Mouse (Mus musculus): ENCODE results near the gene Cyp4f13.

Cyp4f13 gene

GRCm38 (mm10) chr17:32904414-32904813, 42.8 kb downstream of the Cyp4f13 start:
- peak; percentile 15 to 21 for DNase-seq

- DNase-seq: no peak
Observed at GRCm38 (mm10) chr17:32901751-32902525, 45.3 kb downstream of the Cyp4f13 start.

DNA sequence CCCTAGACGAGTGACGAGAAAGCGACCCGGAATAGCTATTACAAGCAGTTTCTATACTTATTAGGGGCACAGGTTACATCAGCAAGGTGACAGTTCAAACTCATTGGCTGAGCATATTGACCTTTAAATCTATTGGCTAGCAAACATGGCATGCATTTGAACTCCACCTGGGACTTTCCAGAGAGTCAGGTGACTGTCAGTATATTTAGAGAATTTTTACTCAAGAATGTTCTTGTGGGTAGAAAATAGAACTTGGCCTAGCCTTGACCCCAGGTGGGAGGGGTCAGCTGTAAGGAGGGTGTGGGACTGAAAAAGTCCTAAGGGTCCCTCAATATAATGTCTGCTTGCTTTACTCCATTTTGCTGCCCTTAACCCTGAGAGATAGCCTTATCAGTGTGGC, 51.8 kb downstream of the Cyp4f13 start:
- DNase-seq: peak; percentile 64 to 65

DNA sequence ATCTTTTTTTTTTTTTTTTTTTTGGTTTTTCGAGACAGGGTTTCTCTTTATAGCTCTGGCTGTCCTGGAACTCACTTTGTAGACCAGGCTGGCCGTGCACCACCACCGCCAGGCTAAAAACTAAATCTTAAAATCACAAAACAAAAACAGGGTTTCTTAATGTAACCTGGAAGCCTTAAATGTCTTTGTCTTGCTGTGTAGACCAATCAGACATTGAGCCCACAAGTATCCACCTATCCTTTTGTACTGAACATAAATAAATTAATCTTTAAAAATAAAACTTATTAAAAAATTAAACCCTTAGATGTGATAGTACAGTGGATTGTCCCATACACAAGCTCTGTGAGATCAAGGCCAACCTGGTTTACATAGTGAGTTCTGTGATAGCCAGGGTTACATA, 53.3 kb downstream of the Cyp4f13 start:
- no peak for DNase-seq

GRCm38 (mm10) chr17:32891239-32892180, 55.7 kb downstream of the Cyp4f13 start, which contains the start of gene Zfp870:
Zfp870 (minus strand) TSS chr17:32891642.
- peak; percentile 83 to 84 for DNase-seq

- no peak for DNase-seq
Observed at GRCm38 (mm10) chr17:32890852-32891238, 56.4 kb downstream of the Cyp4f13 start.

DNA sequence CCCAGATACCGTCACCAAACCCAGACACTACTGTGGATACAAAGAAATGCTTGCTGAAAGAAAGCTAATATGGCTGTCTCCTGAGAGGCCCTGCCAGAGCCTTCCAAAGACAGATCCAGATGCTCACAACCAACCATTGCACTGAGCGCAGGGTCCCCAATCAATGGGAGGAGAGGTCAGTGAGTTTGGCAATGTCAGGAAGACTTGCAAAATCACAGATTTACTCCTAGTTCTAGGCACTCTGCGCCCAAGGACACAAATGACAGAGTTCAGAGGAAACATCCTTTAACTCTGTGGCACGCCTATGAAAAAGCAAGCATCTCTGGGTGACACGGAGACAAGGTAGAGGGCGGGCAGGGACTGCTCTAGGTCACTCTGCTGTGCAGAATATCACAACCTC, 57.6 kb downstream of the Cyp4f13 start:
- no peak for DNase-seq

DNA sequence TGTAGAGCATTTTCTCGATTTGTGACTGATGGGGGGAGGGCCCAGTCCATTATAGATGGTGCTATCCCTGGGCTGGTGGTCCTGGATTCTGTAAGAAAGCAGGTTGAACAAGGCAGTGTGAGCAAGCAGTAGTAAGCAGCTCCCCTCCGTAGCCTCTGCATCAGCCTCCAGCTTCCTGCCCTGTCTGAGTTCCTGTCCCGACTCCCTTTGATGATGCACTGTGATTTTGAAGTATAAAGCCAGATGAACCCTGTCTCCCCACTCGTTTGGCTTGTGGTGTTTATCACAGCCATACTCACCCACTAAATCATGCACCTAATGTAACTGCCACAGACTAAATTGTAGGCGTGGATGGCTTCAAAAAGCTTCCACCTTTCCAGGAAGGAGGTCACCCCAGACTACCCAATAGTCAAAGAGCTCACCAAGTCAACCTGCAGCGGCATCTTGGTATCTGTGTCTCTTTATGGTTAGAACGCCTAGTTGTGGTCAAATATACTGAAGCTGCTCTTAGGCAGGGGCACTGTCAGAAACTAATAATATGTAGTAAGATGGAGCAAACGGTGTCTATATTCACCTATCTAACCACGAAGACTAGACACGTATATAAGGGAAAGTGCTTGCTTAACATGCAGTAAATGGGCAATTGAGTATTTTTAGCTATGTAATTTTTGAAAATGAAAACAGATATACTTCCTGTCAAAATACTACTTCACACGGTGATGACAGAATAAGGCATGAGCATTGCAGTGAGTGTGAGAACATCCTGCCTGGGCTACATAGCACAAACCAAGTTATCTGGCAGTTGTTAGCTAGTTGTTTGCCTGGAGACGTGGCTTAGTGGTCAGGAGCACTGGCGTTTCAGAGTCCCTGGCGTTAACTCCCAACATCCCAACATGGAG, 66.6 kb downstream of the Cyp4f13 start:
- DNase-seq: no peak

GRCm38 (mm10) chr17:32878773-32879172, 68.4 kb downstream of the Cyp4f13 start:
- no peak for DNase-seq

DNA sequence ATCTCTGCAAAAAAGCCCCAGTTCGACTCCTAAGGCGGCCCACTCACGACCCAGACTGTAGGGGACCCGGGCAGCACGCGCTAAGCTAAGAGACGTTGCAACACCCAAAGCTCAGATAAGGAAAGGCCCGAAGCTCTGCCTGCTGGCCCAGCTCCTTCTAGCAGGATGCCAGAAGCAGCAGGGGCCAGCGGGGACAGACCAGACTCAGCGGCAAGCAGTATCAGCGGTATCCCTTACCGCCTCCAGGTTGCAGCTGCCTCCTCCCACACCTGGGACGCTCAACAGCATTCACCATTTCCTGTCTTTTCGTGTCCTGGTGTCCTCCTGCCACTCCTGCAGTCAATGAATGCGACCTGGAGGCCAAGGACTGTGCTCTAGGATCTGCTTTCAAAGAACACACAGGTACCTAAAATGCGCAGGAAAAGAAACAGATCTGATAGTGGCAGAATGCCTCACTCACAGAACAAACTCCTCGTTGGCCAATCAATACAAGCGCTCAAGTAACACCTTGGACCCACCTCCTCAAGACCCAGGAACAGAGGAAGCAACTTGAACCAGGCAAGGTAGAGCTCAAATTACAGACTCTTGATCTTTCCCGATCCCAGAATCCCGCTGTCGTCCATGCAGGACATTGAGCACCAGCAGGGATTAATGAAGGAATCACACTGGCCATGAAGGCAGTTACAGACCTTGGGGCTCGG, 69.6 kb downstream of the Cyp4f13 start:
- no peak for DNase-seq
